Mouse (Mus musculus) heart, adult 2 months (tissue): ENCODE measurements at regions not wholly inside any gene's neighbourhood (a gene's known extent, or its start where the extent isn't known, plus 50 kb on each side); places are given as distances from the start of the nearest gene placed in this dataset.

Experiments used
- CTCF ChIP-seq: fragments of 200-600 bp; IDR thresholded peaks from 2 replicates; pipeline ENCODE4 v1.8.1; 2022; ENCODE audit warnings: antibody characterized with exemption, mild to moderate bottlenecking, moderate library complexity
- EP300 ChIP-seq: fragments of 200-500 bp; IDR thresholded peaks from 2 replicates; pipeline ENCODE4 v1.6.1; 2011; ENCODE audit warnings: low read depth, low read length, control low read depth; ENCODE audit not compliant: insufficient read depth
- POLR2A ChIP-seq: fragments of 200-500 bp; IDR thresholded peaks from 2 replicates; pipeline ENCODE4 v1.6.1; 2011; ENCODE audit warnings: mild to moderate bottlenecking, low read depth, low read length, control low read depth; ENCODE audit not compliant: insufficient read depth

GRCm38 (mm10) chr13:79835592-79835991 lies 1047.6 kb upstream of the Arrdc3 start:
- TF ChIP-seq CTCF (no peak), POLR2A (no peak), EP300 (no peak)
